Mouse (Mus musculus) heart, adult 2 months (tissue): ENCODE data around the gene Hnrnpab. TPM values are rescaled to one million over a fixed set of nuclear protein-coding genes. Genes with fewer than 3 reads are reported as not detected.

Source experiments
- DNase-seq, 2 experiments: peaks; one replicate each; pipeline ENCODE4 v3.0.0; 2021
- H3K27ac ChIP-seq: fragments of 200-600 bp; 2 replicates; pipeline ENCODE4 v1.8.1; 2022
- H3K27me3 ChIP-seq: fragments of 200-500 bp; 2 replicates; pipeline ENCODE4 v1.6.1; 2012; ENCODE audit warnings: mild to moderate bottlenecking, low read length, inconsistent platforms, mixed read lengths; ENCODE audit not compliant: control insufficient read depth, insufficient read depth
- H3K36me3 ChIP-seq: fragments of 200-500 bp; 2 replicates; pipeline ENCODE4 v1.6.1; 2012; ENCODE audit warnings: low read length, inconsistent platforms; ENCODE audit not compliant: control insufficient read depth, insufficient read depth
- H3K4me1 ChIP-seq: fragments of 200-500 bp; 2 replicates; pipeline ENCODE4 v1.6.1; 2011; ENCODE audit warnings: low read length; ENCODE audit not compliant: control insufficient read depth, insufficient read depth
- H3K4me3 ChIP-seq: fragments of 200-600 bp; 2 replicates; pipeline ENCODE4 v1.8.1; 2022
- H3K79me2 ChIP-seq: fragments of 200-500 bp; replicated peaks from 2 replicates; pipeline ENCODE4 v1.6.1; 2012; ENCODE audit warnings: mild to moderate bottlenecking, inconsistent platforms, low read length, moderate library complexity, mixed read lengths; ENCODE audit not compliant: control insufficient read depth, insufficient read depth
- H3K9ac ChIP-seq: fragments of 200-500 bp; 2 replicates; pipeline ENCODE4 v1.6.1; 2012; ENCODE audit warnings: low read depth, mild to moderate bottlenecking, control low read depth, inconsistent platforms, low read length, mixed read lengths
- CTCF ChIP-seq: fragments of 200-600 bp; IDR thresholded peaks from 2 replicates; pipeline ENCODE4 v1.8.1; 2022; ENCODE audit warnings: antibody characterized with exemption, mild to moderate bottlenecking, moderate library complexity
- EP300 ChIP-seq: fragments of 200-500 bp; IDR thresholded peaks from 2 replicates; pipeline ENCODE4 v1.6.1; 2011; ENCODE audit warnings: low read depth, low read length, control low read depth; ENCODE audit not compliant: insufficient read depth
- POLR2A ChIP-seq: fragments of 200-500 bp; IDR thresholded peaks from 2 replicates; pipeline ENCODE4 v1.6.1; 2011; ENCODE audit warnings: mild to moderate bottlenecking, low read depth, low read length, control low read depth; ENCODE audit not compliant: insufficient read depth
- WGBS: fragments of 180-500 bp; shearing (Covaris S2); methylation state at CpG from one replicate; pipeline ENCODE4 v1.1.7; 2018; 5-methylcytosine and 5-hydroxymethylcytosine counted together
- intact Hi-C: fragments of 180-260 bp; cut with DNase I; formaldehyde crosslinking; loops from one replicate; pipeline ENCODE4 v1.15.1; 2025
- polyA plus RNA-seq: library from polyadenylated mRNA; depleted of rRNA; stranded (reverse); fragments of >200 nt; gene quantifications from 2 replicates; pipeline ENCODE4 v1.2.3, GENCODE M21; 2012
- total RNA-seq, 2 experiments: library from RNA; stranded (reverse); gene quantifications; 2 replicates each; pipeline ENCODE4 v1.2.3; 2021

Hnrnpab gene
- total and polyA plus RNA-seq, 3 experiments: 68.4 to 145 (median 132) TPM

DNA sequence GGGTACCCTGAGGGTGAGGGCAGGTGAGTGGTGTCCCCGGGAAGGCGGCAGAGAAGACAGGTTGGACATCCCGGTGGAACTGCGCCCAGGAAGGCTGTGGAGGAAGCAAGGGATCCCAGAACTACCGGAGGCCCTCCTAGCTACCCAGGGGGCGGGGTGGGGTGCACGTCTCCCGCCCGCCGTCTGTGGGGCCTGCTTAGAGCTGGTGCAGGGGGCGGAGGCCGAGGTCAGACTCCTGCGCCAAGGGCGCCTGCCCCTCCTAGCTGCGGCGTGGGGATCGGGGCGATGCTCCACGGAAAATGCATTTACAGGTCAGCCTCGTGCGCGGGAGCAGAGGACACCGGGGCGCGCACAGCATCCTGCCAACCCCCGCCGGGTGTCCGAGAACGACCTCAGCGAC is 43.6 kb upstream of the Hnrnpab start:
- H3K9ac ChIP-seq: peak overlapping the region; percentile 87
- no peaks in the 10 kb centered on the region for H3K27me3 ChIP-seq
- 3% methylated on average over 30 of the region's 30 CpGs for WGBS
- peak overlapping the region; percentile 76 for H3K4me3 ChIP-seq
- peaks cover 5% of the 10 kb centered on the region for H3K4me1 ChIP-seq
- no peak for DNase-seq
- no peaks in the 10 kb centered on the region; the same call in 1 of the 2 replicates for H3K36me3 ChIP-seq
- H3K27ac ChIP-seq: peak overlapping the region; percentile 86
- no peaks in the 10 kb centered on the region for H3K79me2 ChIP-seq
- intact Hi-C loops: no loop called here
- no peak for TF ChIP-seq POLR2A
- no peak for TF ChIP-seq CTCF
- no peak for TF ChIP-seq EP300

DNA sequence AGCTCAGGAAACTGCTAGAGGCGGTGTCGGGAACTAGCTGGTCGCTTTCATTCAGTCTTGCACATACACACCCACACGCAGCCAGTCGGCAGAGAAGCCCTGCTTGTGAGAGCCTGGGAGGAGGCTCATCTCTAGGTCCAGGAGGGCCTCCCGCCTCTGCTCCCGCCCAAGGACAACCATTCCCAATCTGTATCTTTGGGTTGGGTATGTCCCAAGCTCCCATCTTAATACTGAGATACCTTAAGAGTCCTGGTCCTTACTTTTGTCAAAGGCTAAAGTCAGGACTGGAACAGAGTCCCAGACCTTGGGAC is 43.2 kb upstream of the Hnrnpab start:
- Histone ChIP-seq H3K79me2 (no peaks in the 10 kb centered on the region), H3K4me3 (peak overlapping the region; percentile 76), H3K27ac (peak overlapping the region; percentile 86), H3K4me1 (peaks cover 5% of the 10 kb centered on the region), H3K27me3 (no peaks in the 10 kb centered on the region), H3K36me3 (no peaks in the 10 kb centered on the region; the same call in 1 of the 2 replicates), H3K9ac (peak overlapping the region; percentile 87)
- DNase-seq: peak in 1 of 2 experiments; percentile 33
- WGBS: 13% methylated on average over 7 of the region's 7 CpGs
- TF ChIP-seq CTCF: no peak
- TF ChIP-seq EP300: no peak
- no peak for TF ChIP-seq POLR2A
- intact Hi-C loops: no loop called here

DNA sequence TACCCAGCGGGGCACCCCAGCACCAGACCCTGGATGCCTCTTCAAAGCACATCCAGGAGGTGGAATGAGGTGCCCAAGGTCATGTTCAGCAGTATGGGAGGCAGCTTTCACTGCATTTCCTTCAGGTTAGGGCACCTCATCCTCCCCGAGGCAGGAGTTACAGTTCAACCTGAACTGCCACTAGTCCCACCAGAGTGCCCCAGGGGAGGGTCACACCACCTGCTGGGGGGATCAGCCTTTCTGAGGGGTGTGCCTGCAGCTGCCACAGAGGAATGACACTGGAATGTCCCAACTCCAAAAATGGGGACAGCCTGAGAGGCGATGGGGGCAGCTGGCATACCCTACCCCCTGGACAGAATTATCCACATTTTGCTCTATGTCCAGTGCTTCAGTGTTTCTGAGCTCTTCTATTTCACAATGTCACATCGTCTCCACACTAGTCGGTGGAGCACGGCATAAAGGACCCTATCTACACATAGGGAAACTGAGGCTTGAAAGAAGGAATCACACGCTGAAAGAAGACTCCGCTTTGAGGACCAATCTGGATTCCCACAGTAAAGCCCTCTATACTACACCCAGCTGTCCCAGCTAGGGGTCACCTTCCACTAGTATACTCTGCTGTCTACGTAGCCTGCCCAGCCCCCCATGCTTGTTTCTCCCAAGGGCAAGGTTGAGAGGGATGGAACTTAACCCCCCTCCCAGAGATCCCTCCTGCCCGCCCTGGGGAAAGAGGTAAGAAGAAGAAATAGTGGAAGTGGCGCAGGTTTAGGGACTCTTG is 42.7 kb upstream of the Hnrnpab start:
- Histone ChIP-seq H3K4me3 (peak overlapping the region; percentile 76), H3K27me3 (no peaks in the 10 kb centered on the region), H3K4me1 (peaks cover 7% of the 10 kb centered on the region), H3K9ac (peak overlapping the region; percentile 87), H3K36me3 (no peaks in the 10 kb centered on the region; the same call in 1 of the 2 replicates), H3K79me2 (no peaks in the 10 kb centered on the region), H3K27ac (peak overlapping the region; percentile 86)
- WGBS: 52% methylated on average over 11 of the region's 11 CpGs
- DNase-seq: no peak
- no peak for TF ChIP-seq EP300
- TF ChIP-seq POLR2A: 0 out of 2 replicates have a peak, but pooled peaks have one; percentile 24
- TF ChIP-seq CTCF: no peak
- intact Hi-C loops: no loop called here

DNA sequence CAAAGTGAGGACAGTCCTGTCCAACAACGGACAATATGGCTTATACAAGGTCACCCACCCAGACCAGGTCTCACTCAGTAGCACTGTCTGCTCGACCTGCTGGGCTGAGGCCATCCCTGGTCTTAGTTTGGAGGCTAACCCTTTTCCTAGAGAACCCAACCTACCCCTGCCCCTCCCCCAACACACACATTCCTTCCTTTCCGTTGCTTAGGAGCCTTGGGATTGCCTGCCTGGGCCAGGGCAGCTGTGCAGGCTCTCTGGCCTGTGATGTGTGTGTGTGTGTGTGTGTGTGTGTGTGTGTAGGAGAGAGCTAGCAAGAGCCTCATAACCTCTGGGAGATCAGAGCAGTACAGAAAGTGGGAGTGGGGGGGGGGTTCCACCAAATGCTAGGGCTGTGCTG is 41.9 kb upstream of the Hnrnpab start:
- Histone ChIP-seq H3K4me3 (peak overlapping the region; percentile 76), H3K9ac (peak overlapping the region; percentile 87), H3K27ac (peak overlapping the region; percentile 86), H3K36me3 (no peaks in the 10 kb centered on the region; the same call in none of the 2 replicates), H3K79me2 (no peaks in the 10 kb centered on the region), H3K27me3 (no peaks in the 10 kb centered on the region), H3K4me1 (peaks cover 7% of the 10 kb centered on the region)
- intact Hi-C loops: no loop called here
- WGBS: 39% methylated on average over 3 of the region's 3 CpGs
- TF ChIP-seq EP300: no peak
- no peak for TF ChIP-seq POLR2A
- no peak for TF ChIP-seq CTCF
- DNase-seq: no peak

DNA sequence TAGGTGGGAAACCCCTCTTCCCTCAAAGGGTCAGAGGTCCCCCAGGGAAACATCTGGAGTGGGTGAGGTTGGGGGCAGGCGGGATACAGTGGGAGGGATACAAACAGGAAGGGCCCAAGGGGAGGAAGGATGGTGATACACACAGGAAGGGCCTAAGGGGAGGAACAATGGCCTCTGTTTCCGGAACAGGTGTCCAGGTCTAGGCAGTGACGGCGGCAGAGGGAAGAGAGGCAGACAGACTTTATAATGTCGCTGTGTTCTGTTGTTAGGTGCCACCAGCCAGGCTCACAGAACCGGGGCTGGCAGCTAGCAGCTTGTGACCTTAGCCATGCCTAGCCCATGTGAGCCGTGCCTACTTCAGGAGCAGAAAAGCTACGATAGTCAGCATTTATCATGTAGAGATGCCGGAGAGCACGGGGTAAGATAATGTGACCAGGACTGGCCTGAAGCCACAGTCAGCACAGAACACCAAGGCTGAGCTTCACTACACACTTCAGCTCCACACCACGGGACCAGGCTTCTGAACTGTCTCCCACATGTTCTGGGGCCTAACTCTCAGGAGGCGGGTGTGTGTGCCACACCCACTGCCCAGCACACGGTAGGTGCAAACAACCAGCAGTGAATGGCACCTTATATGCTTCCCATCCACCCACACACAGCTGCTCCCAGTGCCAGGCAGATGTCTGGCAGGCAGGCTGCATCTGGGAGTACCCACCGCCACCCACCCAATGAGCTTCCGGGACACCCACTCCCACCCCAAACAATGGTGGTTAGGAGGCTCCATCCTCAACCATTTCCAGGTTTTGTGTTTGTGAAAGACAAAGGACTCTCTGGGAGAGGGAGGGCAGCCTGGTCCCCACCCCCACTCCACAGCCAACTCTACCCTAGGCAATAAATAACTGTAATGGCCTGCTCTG is 40.4 kb upstream of the Hnrnpab start:
- peak overlapping the region; percentile 43 for H3K4me3 ChIP-seq
- peak; percentile 68 to 73 for DNase-seq
- no peaks in the 10 kb centered on the region for H3K79me2 ChIP-seq
- TF ChIP-seq EP300: peak; percentile 93
- no peak for TF ChIP-seq CTCF
- TF ChIP-seq POLR2A: peak; percentile 39; the same call in 1 of the 2 replicates
- WGBS: 36% methylated on average over 15 of the region's 15 CpGs
- H3K4me1 ChIP-seq: peaks cover 10% of the 10 kb centered on the region
- peak overlapping the region; percentile 31 for H3K9ac ChIP-seq
- H3K36me3 ChIP-seq: no peaks in the 10 kb centered on the region; the same call in none of the 2 replicates
- intact Hi-C loops: no loop called here
- H3K27ac ChIP-seq: peak overlapping the region; percentile 79
- H3K27me3 ChIP-seq: no peaks in the 10 kb centered on the region
